Mouse (Mus musculus) midbrain, embryonic 14.5 days (tissue): ENCODE measurements around the gene Gm20479. TPM values are rescaled to one million over a fixed set of nuclear protein-coding genes. Genes with fewer than 3 reads are reported as not detected.

Experiments
- ATAC-seq: fragments of 200-750 bp; cut with Nextera tagmentation; 2 replicates; pipeline ENCODE4 v1.8.0; 2017; ENCODE audit warnings: moderate number of reproducible peaks, moderate library complexity; ENCODE audit not compliant: low FRiP score, low TSS enrichment
- DNase-seq: peaks from one replicate; pipeline ENCODE4 v3.0.0-alpha.2; 2015
- H3K27ac ChIP-seq: fragments of 300-500 bp; sonication (generic); replicated peaks from 2 replicates; pipeline ENCODE4 v1.5.1; 2014; ENCODE audit warnings: mild to moderate bottlenecking, low read depth, low read length, moderate library complexity
- H3K27me3 ChIP-seq: fragments of 300-500 bp; sonication (generic); 2 replicates; pipeline ENCODE4 v1.6.1; 2014; ENCODE audit warnings: low read length, control low read depth, mixed read lengths; ENCODE audit not compliant: control insufficient read depth, insufficient read depth
- H3K36me3 ChIP-seq: fragments of 300-500 bp; sonication (generic); 2 replicates; pipeline ENCODE4 v1.6.1; 2014; ENCODE audit warnings: low read length, control low read depth; ENCODE audit not compliant: control insufficient read depth, insufficient read depth
- H3K4me1 ChIP-seq: fragments of 300-500 bp; sonication (generic); 2 replicates; pipeline ENCODE4 v1.6.1; 2014; ENCODE audit warnings: mild to moderate bottlenecking, antibody characterized with exemption, low read length, control low read depth; ENCODE audit not compliant: control insufficient read depth, insufficient read depth
- H3K4me2 ChIP-seq: fragments of 300-500 bp; sonication (generic); 2 replicates; pipeline ENCODE4 v1.6.1; 2014; ENCODE audit warnings: mild to moderate bottlenecking, low read length, moderate library complexity
- H3K4me3 ChIP-seq: fragments of 300-500 bp; sonication (generic); replicated peaks from 2 replicates; pipeline ENCODE4 v1.5.1; 2014; ENCODE audit warnings: low read depth, low read length
- H3K9ac ChIP-seq: fragments of 300-500 bp; sonication (generic); replicated peaks from 2 replicates; pipeline ENCODE4 v1.6.1; 2014; ENCODE audit warnings: mild to moderate bottlenecking, low read length, moderate library complexity
- H3K9me3 ChIP-seq: fragments of 300-500 bp; sonication (generic); 2 replicates; pipeline ENCODE4 v1.6.1; 2016; ENCODE audit warnings: low read length, control low read depth, mixed read lengths; ENCODE audit not compliant: control insufficient read depth
- WGBS: fragments of 180-500 bp; shearing (Covaris S2); extraction: QIAGEN DNeasy Blood & Tissue Kit; methylation state at CpG from one replicate; pipeline ENCODE4 v1.1.7; 2014; 5-methylcytosine and 5-hydroxymethylcytosine counted together
- polyA plus RNA-seq: library from polyadenylated mRNA; unstranded; fragments of >200 nt; fragmentation: Nextera tagmentation; extraction: Ambion mirVana; gene quantifications from 2 replicates; pipeline ENCODE4 v1.2.1, GENCODE M21; 2014

Gm20479 gene
- polyA plus RNA-seq, 1 experiment from 2014 or later = not detected

GRCm38 (mm10) chr7:27306161-27307160 is 50.8 kb downstream of the Gm20479 start:
- no peaks in the 10 kb centered on the region for H3K9me3 ChIP-seq
- H3K9ac ChIP-seq = no peak overlapping the region
- H3K4me2 ChIP-seq = no peak overlapping the region
- H3K27me3 ChIP-seq = peaks cover 4% of the 10 kb centered on the region; the same call in 1 of the 2 replicates
- 78% methylated on average over 24 of the region's 24 CpGs for WGBS
- H3K4me3 ChIP-seq = no peak overlapping the region
- H3K27ac ChIP-seq = no peak overlapping the region
- ATAC-seq (no peak), DNase-seq (no peak)
- H3K36me3 ChIP-seq = no peaks in the 10 kb centered on the region
- H3K4me1 ChIP-seq = 0 out of 2 replicates have a peak, but pooled peaks cover 10% of the 10 kb centered on the region

DNA sequence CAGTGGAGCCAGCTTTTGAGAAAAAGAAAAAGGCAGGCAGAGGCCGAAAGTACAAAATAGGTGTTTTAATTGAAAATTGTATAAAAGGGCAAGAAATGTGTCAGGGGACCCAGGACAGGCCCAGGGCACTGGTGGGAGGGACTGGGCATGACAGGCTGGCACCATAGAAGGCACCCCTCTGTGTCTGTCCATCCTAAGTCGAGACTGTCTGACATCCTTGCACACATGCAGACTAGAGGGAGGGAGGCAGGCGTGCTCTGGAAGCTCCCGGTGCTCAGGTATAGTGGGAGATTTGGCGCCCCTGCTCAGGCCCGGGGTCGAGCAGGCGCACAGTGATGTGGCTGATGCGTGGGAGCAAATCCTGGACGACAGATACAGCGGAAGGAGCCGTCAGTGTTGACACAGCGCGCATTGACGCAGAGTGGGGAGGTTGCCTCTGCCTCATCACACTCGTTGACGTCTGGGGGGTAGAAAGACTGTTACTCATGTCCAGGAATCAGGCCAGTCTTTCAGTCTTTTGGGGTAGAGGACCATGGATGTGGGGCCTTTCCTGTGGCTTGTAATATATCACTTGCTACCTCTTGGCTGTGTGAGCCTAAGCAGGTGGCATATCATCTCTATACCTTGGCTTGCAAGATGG is 52.0 kb downstream of the Gm20479 start:
- Histone ChIP-seq H3K36me3 (no peaks in the 10 kb centered on the region), H3K9me3 (no peaks in the 10 kb centered on the region), H3K27me3 (peaks cover 4% of the 10 kb centered on the region; the same call in 1 of the 2 replicates), H3K4me3 (no peak overlapping the region), H3K9ac (no peak overlapping the region), H3K27ac (no peak overlapping the region), H3K4me2 (no peak overlapping the region), H3K4me1 (0 out of 2 replicates have a peak, but pooled peaks cover 4% of the 10 kb centered on the region)
- DNase-seq = no peak
- no peak for ATAC-seq
- 90% methylated on average over 17 of the region's 17 CpGs for WGBS

Other genes starting within 250 kb of the Gm20479 start
- gene Cyp2f2, start 237.5 kb downstream of the Gm20479 start, polyA plus RNA-seq = not detected in 2 replicates
- 0.18 and 0.22 TPM in 2 replicates for gene Cyp2t4, start 203.7 kb downstream of the Gm20479 start, polyA plus RNA-seq
- gene Egln2, start 190.6 kb downstream of the Gm20479 start, polyA plus RNA-seq = 57.3 and 68.7 TPM in 2 replicates
- 87.7 and 99.6 TPM in 2 replicates for gene Rab4b, start 178.5 kb downstream of the Gm20479 start, polyA plus RNA-seq
- gene Gm21983, start 176.3 kb downstream of the Gm20479 start, polyA plus RNA-seq = not detected in 2 replicates
- gene Mia, start 176.3 kb downstream of the Gm20479 start, polyA plus RNA-seq = 6.8 and 8.1 TPM in 2 replicates
- 3.6 and 4.0 TPM in 2 replicates for gene BC024978, start 161.6 kb downstream of the Gm20479 start, polyA plus RNA-seq
- 222 and 233 TPM in 2 replicates for gene Snrpa, start 161.1 kb downstream of the Gm20479 start, polyA plus RNA-seq
- gene Itpkc, start 128.8 kb downstream of the Gm20479 start, polyA plus RNA-seq = 7.3 and 7.4 TPM in 2 replicates
- 19.8 and 22.6 TPM in 2 replicates for gene Coq8b, start 124.4 kb downstream of the Gm20479 start, polyA plus RNA-seq
- 33.7 and 50.1 TPM in 2 replicates for gene Numbl, start 99.0 kb downstream of the Gm20479 start, polyA plus RNA-seq
- gene Ltbp4, start 19.7 kb downstream of the Gm20479 start, polyA plus RNA-seq = 6.4 and 7.4 TPM in 2 replicates
- gene Shkbp1, start 1.4 kb downstream of the Gm20479 start, polyA plus RNA-seq = 50.4 and 52.5 TPM in 2 replicates
- 4.1 and 4.7 TPM in 2 replicates for gene Sptbn4, start 90.3 kb upstream of the Gm20479 start, polyA plus RNA-seq
- gene Blvrb, start 90.6 kb upstream of the Gm20479 start, polyA plus RNA-seq = 8.9 and 17.3 TPM in 2 replicates
- 6.6 and 9.8 TPM in 2 replicates for gene Sertad3, start 116.3 kb upstream of the Gm20479 start, polyA plus RNA-seq
- gene Sertad1, start 129.5 kb upstream of the Gm20479 start, polyA plus RNA-seq = 6.0 and 7.5 TPM in 2 replicates
- gene Prx, start 141.9 kb upstream of the Gm20479 start, polyA plus RNA-seq = 0.77 and 0.97 TPM in 2 replicates
- gene Hipk4, start 165.8 kb upstream of the Gm20479 start, polyA plus RNA-seq = 0.43 and 0.78 TPM in 2 replicates
- gene Pld3, start 195.8 kb upstream of the Gm20479 start, polyA plus RNA-seq = 114 and 134 TPM in 2 replicates
- 26.3 and 35.3 TPM in 2 replicates for gene 2310022A10Rik, start 195.8 kb upstream of the Gm20479 start, polyA plus RNA-seq
- gene Akt2, start 234.1 kb upstream of the Gm20479 start, polyA plus RNA-seq = 51.0 and 67.0 TPM in 2 replicates